Mouse (Mus musculus): ENCODE data around the gene Slc5a5. TPM values are rescaled to one million over a fixed set of nuclear protein-coding genes. Genes with fewer than 3 reads are reported as not detected.

The Slc5a5 gene
- polyA plus RNA-seq, 1 experiment from 2014 or later = not detected

DNA sequence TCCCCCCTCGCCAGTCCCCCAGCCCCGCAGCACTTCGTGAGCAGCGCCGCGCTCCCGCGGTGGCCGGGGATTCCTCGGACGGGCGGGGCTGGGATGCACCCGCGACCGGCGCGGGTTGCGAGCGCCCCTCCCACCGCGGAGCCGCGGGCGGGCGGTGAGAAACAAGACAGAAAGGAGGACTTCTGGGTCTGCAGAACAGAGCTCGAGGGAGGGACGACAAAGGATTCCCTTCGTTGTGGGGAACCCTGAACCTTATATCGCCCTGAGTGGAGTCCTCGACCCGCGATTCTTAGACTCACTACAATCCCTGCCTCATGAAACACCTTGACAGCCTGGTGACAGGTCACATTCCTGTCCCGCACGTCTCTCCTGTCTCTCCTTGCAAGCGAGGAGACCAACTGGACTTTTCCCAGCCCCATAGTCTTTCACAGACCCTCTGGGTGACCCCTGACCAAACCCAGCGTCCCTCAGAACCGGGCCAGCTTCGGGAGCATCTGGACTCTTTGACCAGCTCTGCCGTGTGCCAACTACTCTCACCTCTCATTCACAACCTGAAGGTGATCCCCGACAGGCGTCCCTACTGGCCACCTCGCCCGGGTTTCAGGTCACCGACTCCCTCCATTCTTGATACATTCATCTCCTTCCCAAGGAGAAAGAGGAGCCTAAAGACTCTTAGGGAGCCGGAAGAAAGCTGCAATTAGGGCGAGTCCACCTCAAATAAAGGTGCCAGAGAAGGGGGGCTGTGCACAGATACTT, 28.4 kb downstream of the Slc5a5 start:
- H3K79me2 ChIP-seq (ENCODE audit: inconsistent target) = no peaks in the 10 kb centered on the region
- no peak overlapping the region for H3K27ac ChIP-seq
- H3K36me3 ChIP-seq (ENCODE audit: inconsistent target) = no peaks in the 10 kb centered on the region
- WGBS (ENCODE audit: missing documents) = 3% methylated on average over 46 of the region's 46 CpGs
- no peak overlapping the region for H3K4me3 ChIP-seq (ENCODE audit: inconsistent target)

- Histone ChIP-seq H3K4me3 (ENCODE audit: inconsistent target) (no peak within 1 kb of the TSS), H3K79me2 (ENCODE audit: inconsistent target) (no peaks in the 10 kb centered on the region), H3K27ac (no peak within 1 kb of the TSS), H3K36me3 (ENCODE audit: inconsistent target) (no peaks in the 10 kb centered on the region)
- 3% methylated on average over 55 of the region's 55 CpGs for WGBS (ENCODE audit: missing documents)
These were observed 29.5 kb downstream of the Slc5a5 start, which contains the start of gene Kcnn1 for GRCm38 (mm10) chr8:70862824-70863641. Gene Kcnn1 (minus strand): TSS chr8:70863258.

DNA sequence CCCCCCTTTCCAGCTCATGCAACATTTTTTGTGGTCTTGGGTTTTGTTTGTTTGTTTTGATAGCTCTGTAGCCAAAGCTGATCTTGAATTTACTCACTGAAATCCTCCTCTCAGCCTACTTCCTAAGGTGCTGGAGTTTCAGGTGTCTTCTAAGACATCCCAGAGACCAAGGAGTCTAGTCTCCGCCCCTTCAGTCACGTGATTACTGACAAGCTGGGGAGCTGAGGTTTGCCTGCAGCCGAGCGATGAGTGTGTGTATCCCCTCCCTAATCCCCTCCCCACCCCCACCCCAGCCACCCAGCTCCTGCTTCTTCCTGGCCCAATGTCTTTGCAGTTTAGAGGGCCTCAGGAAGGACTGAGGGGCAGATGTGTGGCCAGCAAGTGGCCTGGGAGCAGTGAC, 35.0 kb downstream of the Slc5a5 start:
- 68% methylated on average over 4 of the region's 4 CpGs for WGBS (ENCODE audit: missing documents)
- H3K36me3 ChIP-seq (ENCODE audit: inconsistent target) = no peaks in the 10 kb centered on the region
- H3K4me3 ChIP-seq (ENCODE audit: inconsistent target) = no peak overlapping the region
- no peak overlapping the region for H3K27ac ChIP-seq
- H3K79me2 ChIP-seq (ENCODE audit: inconsistent target) = no peaks in the 10 kb centered on the region

DNA sequence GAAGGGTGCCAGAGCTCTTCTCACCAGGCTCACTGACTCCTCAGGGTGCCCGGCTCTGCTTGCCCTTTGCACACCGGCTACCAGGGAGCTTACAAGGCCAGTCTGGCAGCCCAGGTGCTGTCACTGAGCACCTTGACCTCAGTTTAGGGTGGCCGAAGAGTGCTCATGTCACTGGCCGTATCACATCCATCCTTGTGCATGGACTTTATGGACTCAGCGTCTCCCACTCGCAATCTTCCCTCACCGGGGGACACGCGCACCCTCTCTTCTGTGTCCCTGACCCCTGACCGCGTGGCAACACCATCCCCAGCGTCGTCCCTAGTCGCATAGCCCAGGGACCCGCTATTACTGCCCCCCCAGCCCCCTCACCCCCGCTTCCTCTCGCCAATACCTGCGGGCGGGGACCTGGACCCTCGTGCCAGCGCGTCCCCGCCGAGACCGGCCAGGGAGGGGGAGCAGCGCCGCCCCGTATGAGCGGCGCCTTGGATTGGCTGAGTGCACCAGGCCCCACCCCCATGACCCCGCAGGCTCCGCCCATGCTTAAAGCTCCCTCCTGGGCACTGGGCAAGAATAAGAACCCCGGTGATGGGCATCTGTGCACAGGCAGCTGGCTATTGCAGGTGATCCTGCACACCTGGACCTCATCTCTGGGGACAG, 35.9 kb downstream of the Slc5a5 start:
- WGBS (ENCODE audit: missing documents) = 31% methylated on average over 23 of the region's 33 CpGs
- H3K4me3 ChIP-seq (ENCODE audit: inconsistent target) = no peak overlapping the region

DNA sequence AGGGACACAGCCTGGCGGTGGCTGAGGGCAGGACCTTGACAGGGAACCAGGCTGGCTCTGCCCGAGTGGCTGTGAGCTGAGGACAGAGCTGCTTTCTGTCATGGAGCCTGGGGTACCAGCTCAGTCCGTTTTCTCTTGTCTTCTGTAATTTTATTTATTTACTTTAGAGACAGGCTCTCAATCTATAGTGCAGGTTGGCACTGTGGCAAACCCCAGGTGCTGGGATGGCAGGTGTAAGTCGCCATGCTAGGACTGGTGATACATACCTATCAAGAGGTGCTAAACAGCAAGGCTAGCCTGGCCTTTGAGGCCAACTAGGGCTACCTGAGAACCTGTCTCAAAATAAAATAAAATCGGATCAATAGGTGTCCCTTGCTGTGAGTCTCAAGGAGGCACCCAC, 36.5 kb downstream of the Slc5a5 start:
- no peak overlapping the region for H3K4me3 ChIP-seq (ENCODE audit: inconsistent target)
- H3K27ac ChIP-seq = no peak overlapping the region
- 94% methylated on average over 5 of the region's 5 CpGs for WGBS (ENCODE audit: missing documents)
- no peaks in the 10 kb centered on the region for H3K36me3 ChIP-seq (ENCODE audit: inconsistent target)
- H3K79me2 ChIP-seq (ENCODE audit: inconsistent target) = no peaks in the 10 kb centered on the region

More for the DNA sequence above, 35.9 kb downstream of the Slc5a5 start:
- no peaks in the 10 kb centered on the region for H3K79me2 ChIP-seq (ENCODE audit: inconsistent target)
- H3K36me3 ChIP-seq (ENCODE audit: inconsistent target) = no peaks in the 10 kb centered on the region
- H3K27ac ChIP-seq = no peak overlapping the region

GRCm38 (mm10) chr8:70853863-70854262, 38.7 kb downstream of the Slc5a5 start:
- no peaks in the 10 kb centered on the region for H3K36me3 ChIP-seq (ENCODE audit: inconsistent target)
- 0% methylated on average over 2 of the region's 2 CpGs for WGBS (ENCODE audit: missing documents)
- H3K27ac ChIP-seq = 0 out of 2 replicates have a peak overlapping the region, but pooled peaks have one; percentile 4
- H3K79me2 ChIP-seq (ENCODE audit: inconsistent target) = no peaks in the 10 kb centered on the region
- no peak overlapping the region for H3K4me3 ChIP-seq (ENCODE audit: inconsistent target)

GRCm38 (mm10) chr8:70852595-70853231, 39.8 kb downstream of the Slc5a5 start:
- Histone ChIP-seq H3K36me3 (ENCODE audit: inconsistent target) (no peaks in the 10 kb centered on the region), H3K79me2 (ENCODE audit: inconsistent target) (no peaks in the 10 kb centered on the region), H3K27ac (no peak overlapping the region), H3K4me3 (ENCODE audit: inconsistent target) (no peak overlapping the region)
- WGBS (ENCODE audit: missing documents) = 96% methylated on average over 39 of the region's 41 CpGs

DNA sequence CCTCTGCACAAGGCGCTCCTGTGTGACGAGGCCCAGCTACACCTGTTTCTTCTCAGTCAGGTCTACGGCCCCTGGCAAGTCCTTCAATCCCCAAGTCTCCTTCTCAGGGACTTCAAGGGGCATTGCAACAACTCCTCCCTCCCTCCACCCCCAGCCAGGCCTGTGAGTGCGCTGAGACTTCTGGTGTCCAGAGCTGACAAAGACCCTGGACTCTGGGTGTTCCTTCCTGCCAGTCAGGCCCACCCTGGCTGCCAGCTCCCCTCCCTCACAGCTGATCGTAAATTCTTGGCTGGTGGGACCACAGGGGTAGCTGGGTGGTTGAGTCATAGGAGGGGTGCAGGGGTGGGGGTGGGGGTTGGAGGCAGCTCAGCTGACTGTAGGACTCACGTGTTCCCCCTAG, 40.7 kb downstream of the Slc5a5 start:
- no peaks in the 10 kb centered on the region for H3K36me3 ChIP-seq (ENCODE audit: inconsistent target)
- no peak overlapping the region for H3K4me3 ChIP-seq (ENCODE audit: inconsistent target)
- no peaks in the 10 kb centered on the region for H3K79me2 ChIP-seq (ENCODE audit: inconsistent target)
- WGBS (ENCODE audit: missing documents) = 91% methylated on average over 6 of the region's 6 CpGs
- no peak overlapping the region for H3K27ac ChIP-seq

- Histone ChIP-seq H3K79me2 (ENCODE audit: inconsistent target) (no peaks in the 10 kb centered on the region), H3K4me3 (ENCODE audit: inconsistent target) (no peak overlapping the region), H3K27ac (no peak overlapping the region), H3K36me3 (ENCODE audit: inconsistent target) (no peaks in the 10 kb centered on the region)
- 96% methylated on average over 4 of the region's 4 CpGs for WGBS (ENCODE audit: missing documents)
These were observed 41.6 kb downstream of the Slc5a5 start for GRCm38 (mm10) chr8:70850947-70851346.

DNA sequence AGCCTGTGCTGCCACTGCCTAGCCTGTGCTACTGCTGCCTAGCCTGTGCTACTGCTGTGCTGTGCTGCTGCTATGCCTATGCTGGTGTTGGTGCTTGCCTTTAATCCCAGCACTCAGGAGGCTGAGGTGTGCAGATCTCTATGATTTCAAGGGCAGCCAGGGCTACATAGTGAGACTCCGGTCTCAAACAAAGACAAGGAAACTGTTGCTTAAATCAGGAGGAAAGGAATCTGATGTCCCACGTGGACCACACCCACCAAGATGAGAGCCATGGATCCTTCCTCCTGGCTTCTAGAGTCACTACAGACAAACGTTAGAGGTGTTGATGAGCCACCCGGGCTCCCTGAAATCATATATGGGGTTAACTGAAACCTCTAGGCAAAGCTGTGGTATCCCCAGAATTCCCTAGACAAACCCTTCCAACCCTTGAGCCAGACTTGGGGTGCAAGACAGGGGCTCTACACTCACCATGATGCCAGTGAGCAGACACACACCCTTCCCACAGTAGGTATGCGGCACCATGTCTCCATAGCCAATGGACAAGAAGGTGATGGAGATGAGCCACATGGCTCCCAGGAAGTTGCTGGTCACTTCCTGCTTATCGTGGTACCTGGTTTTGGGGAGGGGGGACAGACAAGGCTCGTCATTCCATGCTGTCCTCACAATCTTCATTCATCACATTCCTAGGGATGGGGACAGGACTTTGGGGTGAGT, 42.3 kb downstream of the Slc5a5 start:
- no peaks in the 10 kb centered on the region for H3K36me3 ChIP-seq (ENCODE audit: inconsistent target)
- no peak overlapping the region for H3K27ac ChIP-seq
- 86% methylated on average over 6 of the region's 7 CpGs for WGBS (ENCODE audit: missing documents)
- no peak overlapping the region for H3K4me3 ChIP-seq (ENCODE audit: inconsistent target)
- H3K79me2 ChIP-seq (ENCODE audit: inconsistent target) = no peaks in the 10 kb centered on the region

DNA sequence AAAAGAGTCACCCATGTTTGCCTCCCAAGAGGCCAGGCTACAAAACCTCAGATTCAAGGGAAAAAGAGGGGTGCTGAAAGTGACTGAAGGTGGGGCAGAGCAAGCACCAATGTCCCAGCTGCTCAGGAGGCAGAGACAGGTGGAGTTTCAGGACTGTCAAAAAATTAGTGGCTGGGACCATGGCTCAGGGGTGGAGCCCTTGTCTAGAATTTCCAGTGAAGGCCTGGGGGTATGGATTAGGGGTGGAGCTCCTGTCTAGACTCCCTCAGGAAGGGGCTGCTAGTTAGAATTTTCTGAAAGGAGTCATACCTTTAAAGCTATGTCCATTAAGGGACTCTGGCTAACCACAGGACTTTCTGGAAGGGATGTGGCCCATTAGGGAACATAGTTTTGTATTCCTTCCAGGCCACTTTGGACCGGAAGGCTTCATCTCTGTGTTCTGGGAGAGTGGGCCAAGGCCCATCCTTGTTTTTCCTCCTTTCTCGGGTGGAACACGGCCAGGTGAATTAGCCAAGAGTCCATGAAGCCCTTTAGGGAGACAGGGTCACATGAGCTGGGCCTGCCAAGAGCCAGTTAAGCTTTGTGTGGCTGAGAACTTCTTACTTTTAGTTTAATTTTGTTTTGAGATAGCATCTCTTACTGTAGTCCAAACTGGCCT, 43.1 kb downstream of the Slc5a5 start:
- no peaks in the 10 kb centered on the region for H3K36me3 ChIP-seq (ENCODE audit: inconsistent target)
- H3K27ac ChIP-seq = no peak overlapping the region
- no peaks in the 10 kb centered on the region for H3K79me2 ChIP-seq (ENCODE audit: inconsistent target)
- WGBS (ENCODE audit: missing documents) = 82% methylated on average over 3 of the region's 3 CpGs
- H3K4me3 ChIP-seq (ENCODE audit: inconsistent target) = no peak overlapping the region

DNA sequence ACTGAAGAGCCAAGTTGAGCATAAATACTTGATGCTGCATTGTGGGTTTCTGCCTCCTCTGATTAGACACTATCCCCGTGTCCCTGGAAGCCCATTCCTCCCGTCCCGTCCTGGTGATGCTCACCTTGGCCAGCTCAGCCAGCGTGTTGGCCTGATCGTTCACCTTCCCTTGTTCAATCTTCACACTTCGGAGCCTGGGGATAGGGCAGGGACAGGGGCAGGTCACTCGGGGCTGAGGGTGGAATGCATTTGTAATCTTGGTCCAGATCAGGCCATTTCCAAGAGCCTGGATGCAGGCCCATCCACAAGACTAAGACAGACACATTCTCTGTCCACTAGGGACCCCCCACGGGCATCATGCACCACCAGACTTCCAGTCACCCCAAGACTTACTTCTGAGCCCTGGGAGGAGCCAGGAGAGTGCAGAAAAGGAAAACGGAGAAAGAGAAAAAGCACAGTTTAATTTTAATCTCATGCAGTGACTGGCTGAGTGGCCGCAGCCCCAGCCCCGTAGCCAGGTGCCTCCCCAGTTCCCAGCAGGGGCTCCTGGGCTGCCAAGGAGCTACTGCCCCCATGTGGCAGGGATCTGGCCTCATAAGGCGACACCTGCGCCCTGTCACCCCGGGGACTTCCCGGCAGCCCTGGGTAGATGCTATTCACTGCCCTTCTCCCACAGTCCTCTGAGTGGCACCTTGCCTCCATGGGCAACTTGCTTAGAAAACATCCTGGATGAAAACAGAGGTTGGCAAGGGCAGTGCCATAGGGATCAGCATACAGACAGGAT, 46.0 kb downstream of the Slc5a5 start:
- no peak overlapping the region for H3K27ac ChIP-seq
- H3K79me2 ChIP-seq (ENCODE audit: inconsistent target) = no peaks in the 10 kb centered on the region
- 54% methylated on average over 15 of the region's 15 CpGs for WGBS (ENCODE audit: missing documents)
- no peaks in the 10 kb centered on the region for H3K36me3 ChIP-seq (ENCODE audit: inconsistent target)
- no peak overlapping the region for H3K4me3 ChIP-seq (ENCODE audit: inconsistent target)

DNA sequence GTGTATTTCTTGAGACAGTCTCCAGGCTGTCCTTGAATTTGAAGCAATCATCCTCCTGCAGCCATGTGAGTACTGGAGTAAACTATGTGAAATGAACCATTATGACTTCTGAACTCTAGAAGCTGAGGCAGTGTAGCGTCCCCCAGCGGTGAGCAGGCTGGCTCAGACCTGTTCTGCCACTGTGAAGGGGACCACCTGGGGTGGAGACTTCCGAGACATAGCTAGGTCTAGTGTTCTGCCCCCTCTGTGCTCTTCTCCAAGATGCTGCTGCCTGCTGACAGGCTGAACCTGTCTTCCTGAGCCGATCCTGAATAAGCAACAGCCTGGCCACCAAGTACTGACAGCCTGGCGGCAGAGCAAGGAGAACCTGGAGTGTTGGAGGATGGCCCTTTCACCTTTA, 47.4 kb downstream of the Slc5a5 start:
- H3K36me3 ChIP-seq (ENCODE audit: inconsistent target) = no peaks in the 10 kb centered on the region
- H3K79me2 ChIP-seq (ENCODE audit: inconsistent target) = no peaks in the 10 kb centered on the region
- WGBS (ENCODE audit: missing documents) = 69% methylated on average over 5 of the region's 5 CpGs
- H3K4me3 ChIP-seq (ENCODE audit: inconsistent target) = no peak overlapping the region
- H3K27ac ChIP-seq = no peak overlapping the region

Data from macrophage (primary cell).